Mouse (Mus musculus): Measurements from ENCODE around the gene Hp1bp3. TPM values are rescaled to one million over a fixed set of nuclear protein-coding genes. Genes with fewer than 3 reads are reported as not detected.
A peak's percentile ranks its signal among the peaks of the same experiment; 100 is the strongest.

The Hp1bp3 gene
- total and polyA plus RNA-seq, 3 experiments = 61.9 to 78.2 (median 66.9) TPM

- no peak for DNase-seq (ENCODE audit: extremely low read depth)
- in situ Hi-C loops (cut with MboI; ENCODE audit: low pct_ligation_motif_present, low pct_unique_long_range_greater_than_20kb, low sequenced_read_pairs) (no loop called here), dilution Hi-C loops (cut with MboI; ENCODE audit: extremely low pct_ligation_motif_present, extremely low pct_unique_long_range_greater_than_20kb, low sequenced_read_pairs) (no loop called here)
- H3K27ac ChIP-seq (ENCODE audit: insufficient read depth, low read depth) = no peak overlapping the region
- peaks cover 14 to 51% of the 10 kb centered on the region in 2 experiments for H3K4me1 ChIP-seq (ENCODE audit: control insufficient read depth in 1 of 2, insufficient read depth in 2 of 2)
- H3K36me3 ChIP-seq (replicated peaks in 1 of 2; ENCODE audit: control insufficient read depth in 1 of 2, insufficient read depth in 1 of 2, low read length in 1 of 2) = no peaks in the 10 kb centered on the region
- H3K9me3 ChIP-seq (replicated peaks; ENCODE audit: low read length) = peaks cover 6% of the 10 kb centered on the region
- H3K27me3 ChIP-seq (replicated peaks) = peaks cover 10% of the 10 kb centered on the region
- no peak overlapping the region for H3K4me2 ChIP-seq (ENCODE audit: insufficient read depth, low read depth, poor library complexity, severe bottlenecking)
- H3K9ac ChIP-seq (ENCODE audit: insufficient read depth, low read depth) = no peak overlapping the region
- TF ChIP-seq IRF4 (IDR thresholded peaks at IDR 0.05; ENCODE audit: low read depth, low read length) = no peak
- TF ChIP-seq TCF12 (IDR thresholded peaks at IDR 0.05; ENCODE audit: low read depth, low read length) = no peak
- TF ChIP-seq USF2 (conservative IDR thresholded peaks at IDR 0.05; ENCODE audit: low read depth, low read length) = no peak
- TF ChIP-seq CHD2 (IDR thresholded peaks at IDR 0.05; ENCODE audit: low read length) = no peak
- TF ChIP-seq ELF1 (IDR thresholded peaks at IDR 0.05; ENCODE audit: low read depth, low read length) = no peak
- no peak for TF ChIP-seq POLR2AphosphoS2 (IDR thresholded peaks at IDR 0.05; ENCODE audit: low read depth, low read length)
- TF ChIP-seq PAX5 (IDR thresholded peaks at IDR 0.05; ENCODE audit: low read length) = no peak
- TF ChIP-seq NRF1 (IDR thresholded peaks at IDR 0.05; ENCODE audit: low read depth, low read length) = no peak
- TF ChIP-seq HCFC1 (IDR thresholded peaks at IDR 0.05; ENCODE audit: low read depth, low read length) = no peak
- TF ChIP-seq ETS1 (conservative IDR thresholded peaks at IDR 0.05; ENCODE audit: low read depth, low read length) = no peak
- no peak for TF ChIP-seq MXI1 (IDR thresholded peaks at IDR 0.05; ENCODE audit: low read depth, low read length)
- TF ChIP-seq JUN (IDR thresholded peaks at IDR 0.05; ENCODE audit: insufficient read depth, low read depth, low read length) = no peak
- no peak for TF ChIP-seq USF1 (IDR thresholded peaks at IDR 0.05; ENCODE audit: low read depth, low read length)
- no peak for TF ChIP-seq E2F4 (IDR thresholded peaks at IDR 0.05; ENCODE audit: insufficient replicate concordance, low read depth, low read length)
- TF ChIP-seq MAFK (IDR thresholded peaks at IDR 0.05; ENCODE audit: insufficient replicate concordance, low read length) = no peak
- H3K79me2 ChIP-seq (replicated peaks; ENCODE audit: control insufficient read depth, extremely low read depth, insufficient read depth, poor library complexity, severe bottlenecking) = no peaks in the 10 kb centered on the region
- no peak overlapping the region for H3K4me3 ChIP-seq (replicated peaks in 1 of 3; ENCODE audit: low read depth in 2 of 3, low read length in 2 of 3, poor library complexity in 1 of 3)
Observed at GRCm38 (mm10) chr4:138286411-138286810, 70.3 kb downstream of the Hp1bp3 start.

- peaks cover 16 to 56% of the 10 kb centered on the region in 2 experiments for H3K4me1 ChIP-seq (ENCODE audit: control insufficient read depth in 1 of 2, insufficient read depth in 2 of 2)
- no peak overlapping the region for H3K27ac ChIP-seq (ENCODE audit: insufficient read depth, low read depth)
- no peak for DNase-seq (ENCODE audit: extremely low read depth)
- in situ Hi-C loops (cut with MboI; ENCODE audit: low pct_ligation_motif_present, low pct_unique_long_range_greater_than_20kb, low sequenced_read_pairs) (no loop called here), dilution Hi-C loops (cut with MboI; ENCODE audit: extremely low pct_ligation_motif_present, extremely low pct_unique_long_range_greater_than_20kb, low sequenced_read_pairs) (no loop called here)
- H3K27me3 ChIP-seq (replicated peaks) = peaks cover 5% of the 10 kb centered on the region
- no peak overlapping the region for H3K4me3 ChIP-seq (replicated peaks in 1 of 3; ENCODE audit: low read depth in 2 of 3, low read length in 2 of 3, poor library complexity in 1 of 3)
- peaks cover 6% of the 10 kb centered on the region for H3K9me3 ChIP-seq (replicated peaks; ENCODE audit: low read length)
- H3K9ac ChIP-seq (ENCODE audit: insufficient read depth, low read depth) = no peak overlapping the region
- H3K79me2 ChIP-seq (replicated peaks; ENCODE audit: control insufficient read depth, extremely low read depth, insufficient read depth, poor library complexity, severe bottlenecking) = no peaks in the 10 kb centered on the region
- H3K36me3 ChIP-seq (replicated peaks in 1 of 2; ENCODE audit: control insufficient read depth in 1 of 2, insufficient read depth in 1 of 2, low read length in 1 of 2) = no peaks in the 10 kb centered on the region
- TF ChIP-seq PAX5 (IDR thresholded peaks at IDR 0.05; ENCODE audit: low read length) = no peak
- TF ChIP-seq MAX (IDR thresholded peaks at IDR 0.05; ENCODE audit: low read length) = no peak
- peak; percentile 52 for TF ChIP-seq EP300 (IDR thresholded peaks at IDR 0.05; ENCODE audit: low read length)
- TF ChIP-seq JUN (IDR thresholded peaks at IDR 0.05; ENCODE audit: insufficient read depth, low read depth, low read length) = no peak
- no peak for TF ChIP-seq CTCF (conservative IDR thresholded peaks at IDR 0.05 in 1 of 2, IDR thresholded peaks at IDR 0.05 in 1 of 2; ENCODE audit: low read depth in 2 of 2, low read length in 2 of 2)
- TF ChIP-seq RAD21 (IDR thresholded peaks at IDR 0.05; ENCODE audit: low read depth, low read length) = no peak
- no peak for TF ChIP-seq MEF2A (IDR thresholded peaks at IDR 0.05; ENCODE audit: borderline replicate concordance, low read depth, low read length)
- no peak for TF ChIP-seq USF1 (IDR thresholded peaks at IDR 0.05; ENCODE audit: low read depth, low read length)
- TF ChIP-seq ZMIZ1 (IDR thresholded peaks at IDR 0.05; ENCODE audit: low read depth, low read length) = no peak
- TF ChIP-seq CHD2 (IDR thresholded peaks at IDR 0.05; ENCODE audit: low read length) = no peak
- no peak for TF ChIP-seq MAFK (IDR thresholded peaks at IDR 0.05; ENCODE audit: insufficient replicate concordance, low read length)
- no peak for TF ChIP-seq ZKSCAN1 (IDR thresholded peaks at IDR 0.05; ENCODE audit: borderline replicate concordance, low read depth, low read length)
- TF ChIP-seq UBTF (IDR thresholded peaks at IDR 0.05; ENCODE audit: low read depth, low read length) = no peak
- TF ChIP-seq BHLHE40 (IDR thresholded peaks at IDR 0.05; ENCODE audit: low read depth, low read length) = 0 out of 2 replicates have a peak, but pooled peaks have one; percentile 33
- no peak for TF ChIP-seq POLR2A (IDR thresholded peaks at IDR 0.05; ENCODE audit: low read depth, low read length)
- TF ChIP-seq SMC3 (IDR thresholded peaks at IDR 0.05; ENCODE audit: low read depth, low read length) = no peak
- TF ChIP-seq IRF4 (IDR thresholded peaks at IDR 0.05; ENCODE audit: low read depth, low read length) = peak; percentile 42; the same call in 1 of the 2 replicates
- no peak for TF ChIP-seq NELFE (IDR thresholded peaks at IDR 0.05; ENCODE audit: low read depth, low read length)
- no peak for TF ChIP-seq ZNF384 (IDR thresholded peaks at IDR 0.05; ENCODE audit: low read depth, low read length)
- no peak for TF ChIP-seq E2F4 (IDR thresholded peaks at IDR 0.05; ENCODE audit: insufficient replicate concordance, low read depth, low read length)
- 0 out of 2 replicates have a peak, but pooled peaks have one; percentile 43 for TF ChIP-seq MYC (IDR thresholded peaks at IDR 0.05; ENCODE audit: low read depth, low read length)
- no peak for TF ChIP-seq ETS1 (conservative IDR thresholded peaks at IDR 0.05; ENCODE audit: low read depth, low read length)
- TF ChIP-seq NRF1 (IDR thresholded peaks at IDR 0.05; ENCODE audit: low read depth, low read length) = no peak
- TF ChIP-seq SIN3A (IDR thresholded peaks at IDR 0.05; ENCODE audit: low read length) = no peak
- TF ChIP-seq USF2 (conservative IDR thresholded peaks at IDR 0.05; ENCODE audit: low read depth, low read length) = no peak
- no peak for TF ChIP-seq CHD1 (IDR thresholded peaks at IDR 0.05; ENCODE audit: low read depth, low read length)
- no peak overlapping the region; the same call in 1 of the 2 replicates for H3K4me2 ChIP-seq (ENCODE audit: insufficient read depth, low read depth, poor library complexity, severe bottlenecking)
Observed at GRCm38 (mm10) chr4:138288691-138289090, 72.6 kb downstream of the Hp1bp3 start.
